Mouse (Mus musculus) limb, embryonic 11.5 days (tissue): ENCODE data around the gene Csf3. TPM values are rescaled to one million over a fixed set of nuclear protein-coding genes. Genes with fewer than 3 reads are reported as not detected.
A peak's percentile ranks its signal among the peaks of the same experiment; 100 is the strongest.

ENCODE experiments used
- ATAC-seq: fragments of 200-750 bp; cut with Nextera tagmentation; 2 replicates; pipeline ENCODE4 v1.8.0; 2017; ENCODE audit warnings: low read depth; ENCODE audit not compliant: insufficient number of reproducible peaks, low FRiP score, low TSS enrichment
- DNase-seq: peaks from one replicate; pipeline ENCODE4 v3.0.0-alpha.2; 2015; ENCODE audit warnings: low spot score
- H3K27ac ChIP-seq: fragments of 300-500 bp; sonication (generic); replicated peaks from 2 replicates; pipeline ENCODE4 v1.5.1; 2014; ENCODE audit warnings: low read depth, mild to moderate bottlenecking, low read length
- H3K27me3 ChIP-seq: fragments of 300-500 bp; sonication (generic); 2 replicates; pipeline ENCODE4 v1.6.1; 2014; ENCODE audit warnings: mild to moderate bottlenecking, low read length, mixed read lengths; ENCODE audit not compliant: control insufficient read depth, insufficient read depth
- H3K36me3 ChIP-seq: fragments of 300-500 bp; sonication (generic); 2 replicates; pipeline ENCODE4 v1.6.1; 2014; ENCODE audit warnings: mild to moderate bottlenecking, low read length, moderate library complexity, mixed read lengths; ENCODE audit not compliant: control insufficient read depth, insufficient read depth
- H3K4me1 ChIP-seq: fragments of 300-500 bp; sonication (generic); 2 replicates; pipeline ENCODE4 v1.6.1; 2014; ENCODE audit warnings: low read length, mixed read lengths; ENCODE audit not compliant: control insufficient read depth, insufficient read depth
- H3K4me2 ChIP-seq: fragments of 300-500 bp; sonication (generic); 2 replicates; pipeline ENCODE4 v1.6.1; 2014; ENCODE audit warnings: low read depth, mild to moderate bottlenecking, moderate library complexity; ENCODE audit not compliant: severe bottlenecking
- H3K4me3 ChIP-seq: fragments of 300-500 bp; sonication (generic); 2 replicates; pipeline ENCODE4 v1.5.1; 2014; ENCODE audit warnings: low read depth, low read length
- H3K9ac ChIP-seq: fragments of 300-500 bp; sonication (generic); 2 replicates; pipeline ENCODE4 v1.6.1; 2014; ENCODE audit warnings: mild to moderate bottlenecking, low read length
- H3K9me3 ChIP-seq: fragments of 300-500 bp; sonication (generic); 2 replicates; pipeline ENCODE4 v1.6.1; 2016; ENCODE audit warnings: low read length; ENCODE audit not compliant: control insufficient read depth
- WGBS: fragments of 180-500 bp; shearing (Covaris S2); extraction: QIAGEN DNeasy Blood & Tissue Kit; methylation state at CpG from one replicate; pipeline ENCODE4 v1.1.7; 2014; 5-methylcytosine and 5-hydroxymethylcytosine counted together
- polyA plus RNA-seq: library from polyadenylated mRNA; unstranded; fragments of >200 nt; fragmentation: Nextera tagmentation; extraction: Ambion mirVana; gene quantifications from 2 replicates; pipeline ENCODE4 v1.2.1, GENCODE M21; 2014

The Csf3 gene
- polyA plus RNA-seq, 1 experiment from 2014 or later, result 0.11 TPM

- no peaks in the 10 kb centered on the region for H3K27me3 ChIP-seq
- no peak overlapping the region for H3K4me3 ChIP-seq
These were observed 1.2 kb upstream of the Csf3 start for GRCm38 (mm10) chr11:98699911-98700310.

DNA sequence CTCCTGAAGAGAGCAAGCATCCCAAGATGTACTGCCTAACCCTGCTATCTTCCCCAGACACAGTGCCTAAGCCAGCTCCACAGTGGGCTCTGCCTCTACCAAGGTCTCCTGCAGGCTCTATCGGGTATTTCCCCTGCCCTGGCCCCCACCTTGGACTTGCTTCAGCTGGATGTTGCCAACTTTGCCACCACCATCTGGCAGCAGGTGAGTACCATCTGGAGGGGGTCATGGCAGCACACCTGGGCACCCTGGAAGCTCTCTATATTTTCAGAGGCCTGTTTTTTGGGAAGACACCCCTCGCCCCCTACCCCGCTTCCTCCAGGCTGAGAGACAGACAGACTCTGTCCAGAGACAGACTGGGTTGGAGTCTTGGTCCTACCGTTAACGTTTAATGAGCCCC is 1.3 kb downstream of the Csf3 start:
- Histone ChIP-seq H3K4me1 (0 out of 2 replicates have a peak, but pooled peaks cover 3% of the 10 kb centered on the region), H3K36me3 (peaks cover 19% of the 10 kb centered on the region), H3K9ac (no peak overlapping the region), H3K27me3 (no peaks in the 10 kb centered on the region), H3K4me2 (no peak overlapping the region), H3K4me3 (no peak overlapping the region), H3K27ac (no peak overlapping the region), H3K9me3 (no peaks in the 10 kb centered on the region)
- ATAC-seq (no peak), DNase-seq (no peak)
- WGBS, result 71% methylated on average over 5 of the region's 5 CpGs

More at GRCm38 (mm10) chr11:98699911-98700310, 1.2 kb upstream of the Csf3 start:
- Histone ChIP-seq H3K27ac (no peak overlapping the region), H3K4me1 (0 out of 2 replicates have a peak, but pooled peaks cover 3% of the 10 kb centered on the region), H3K9ac (no peak overlapping the region), H3K9me3 (no peaks in the 10 kb centered on the region), H3K36me3 (peaks cover 16% of the 10 kb centered on the region; the same call in 1 of the 2 replicates), H3K4me2 (no peak overlapping the region)
- ATAC-seq, result no peak
- peak; percentile 82 for DNase-seq
- 33% methylated on average over 4 of the region's 4 CpGs for WGBS

DNA sequence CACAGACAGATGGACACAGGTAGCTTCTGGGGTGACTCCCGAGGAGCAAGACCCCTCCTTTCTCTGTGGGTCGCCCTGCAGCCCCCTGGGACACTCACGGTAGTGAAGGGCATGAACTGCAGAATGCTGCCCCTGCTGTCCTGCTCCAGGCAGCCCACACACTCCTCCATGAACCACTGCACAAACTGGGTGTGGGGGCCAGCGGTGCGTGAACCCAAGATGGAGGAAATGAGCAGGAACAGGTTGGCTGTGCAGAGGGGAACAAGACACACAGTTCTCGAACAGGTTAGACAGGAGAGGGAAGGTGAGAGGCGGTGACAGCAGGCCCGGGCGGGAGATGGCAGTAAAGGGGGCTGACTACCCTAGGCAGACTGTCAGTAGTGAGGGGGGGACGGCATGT is 4.0 kb downstream of the Csf3 start:
- no peak for ATAC-seq
- no peaks in the 10 kb centered on the region for H3K27me3 ChIP-seq
- H3K4me1 ChIP-seq, result 0 out of 2 replicates have a peak, but pooled peaks cover 3% of the 10 kb centered on the region
- no peak overlapping the region for H3K4me3 ChIP-seq
- no peak for DNase-seq
- H3K36me3 ChIP-seq, result peaks cover 30% of the 10 kb centered on the region
- H3K9ac ChIP-seq, result no peak overlapping the region
- WGBS, result 86% methylated on average over 10 of the region's 10 CpGs
- H3K4me2 ChIP-seq, result no peak overlapping the region
- no peaks in the 10 kb centered on the region for H3K9me3 ChIP-seq
- no peak overlapping the region for H3K27ac ChIP-seq

DNA sequence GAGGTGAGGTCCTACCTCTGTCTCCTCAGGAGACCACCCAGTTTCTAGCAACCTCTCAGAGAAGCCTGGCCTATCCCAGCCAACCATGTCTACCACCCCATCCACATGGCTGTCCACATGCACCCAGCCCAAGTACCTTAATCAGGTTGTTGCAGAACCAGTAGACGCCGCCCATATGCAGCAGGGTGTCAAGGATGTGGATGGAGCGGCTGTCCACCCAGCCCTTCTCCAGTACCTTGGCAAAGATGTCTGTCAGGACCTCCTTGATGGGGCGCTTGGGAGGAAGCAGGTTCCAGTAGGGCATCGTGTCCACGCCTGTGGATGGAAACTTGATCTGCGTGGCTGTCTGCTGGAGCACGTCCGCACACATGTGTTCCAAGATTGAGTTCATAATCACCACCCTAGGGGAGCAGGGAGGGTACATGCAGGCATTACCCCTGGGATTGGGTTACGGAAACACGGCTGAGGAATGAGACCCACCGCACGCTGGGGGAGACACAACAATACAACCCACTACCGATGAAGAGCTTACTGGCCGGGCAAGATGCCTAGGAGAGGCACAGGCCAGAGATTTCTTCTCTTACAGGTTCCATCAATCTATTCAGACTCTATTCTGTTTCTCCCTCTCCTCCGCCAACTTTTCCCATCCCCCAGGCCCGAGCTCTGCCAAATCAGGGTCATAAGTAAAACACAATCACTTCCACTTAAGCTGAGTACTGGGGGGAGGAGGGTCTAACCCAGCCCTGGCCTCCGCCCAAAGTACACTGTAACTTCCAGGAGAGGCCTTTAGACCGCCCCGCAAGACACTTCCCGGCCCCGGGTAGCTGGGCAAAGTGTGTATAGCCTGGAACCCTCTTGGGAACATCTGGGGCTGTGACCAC is 6.6 kb downstream of the Csf3 start:
- WGBS, result 90% methylated on average over 22 of the region's 22 CpGs

GRCm38 (mm10) chr11:98708282-98708956 is 7.4 kb downstream of the Csf3 start:
- Histone ChIP-seq H3K27ac (no peak overlapping the region), H3K36me3 (peaks cover 38% of the 10 kb centered on the region), H3K4me2 (no peak overlapping the region), H3K27me3 (no peaks in the 10 kb centered on the region), H3K9me3 (no peaks in the 10 kb centered on the region), H3K4me1 (no peaks in the 10 kb centered on the region), H3K4me3 (no peak overlapping the region), H3K9ac (no peak overlapping the region; the same call in 1 of the 2 replicates)
- ATAC-seq, result no peak
- no peak for DNase-seq
- WGBS, result 89% methylated on average over 19 of the region's 19 CpGs

More for the DNA sequence above, 6.6 kb downstream of the Csf3 start:
- Histone ChIP-seq H3K27me3 (no peaks in the 10 kb centered on the region), H3K4me2 (no peak overlapping the region), H3K9me3 (no peaks in the 10 kb centered on the region), H3K36me3 (peaks cover 34% of the 10 kb centered on the region), H3K4me1 (0 out of 2 replicates have a peak, but pooled peaks cover 1% of the 10 kb centered on the region), H3K27ac (no peak overlapping the region), H3K4me3 (no peak overlapping the region), H3K9ac (no peak overlapping the region)
- DNase-seq (no peak), ATAC-seq (no peak)

DNA sequence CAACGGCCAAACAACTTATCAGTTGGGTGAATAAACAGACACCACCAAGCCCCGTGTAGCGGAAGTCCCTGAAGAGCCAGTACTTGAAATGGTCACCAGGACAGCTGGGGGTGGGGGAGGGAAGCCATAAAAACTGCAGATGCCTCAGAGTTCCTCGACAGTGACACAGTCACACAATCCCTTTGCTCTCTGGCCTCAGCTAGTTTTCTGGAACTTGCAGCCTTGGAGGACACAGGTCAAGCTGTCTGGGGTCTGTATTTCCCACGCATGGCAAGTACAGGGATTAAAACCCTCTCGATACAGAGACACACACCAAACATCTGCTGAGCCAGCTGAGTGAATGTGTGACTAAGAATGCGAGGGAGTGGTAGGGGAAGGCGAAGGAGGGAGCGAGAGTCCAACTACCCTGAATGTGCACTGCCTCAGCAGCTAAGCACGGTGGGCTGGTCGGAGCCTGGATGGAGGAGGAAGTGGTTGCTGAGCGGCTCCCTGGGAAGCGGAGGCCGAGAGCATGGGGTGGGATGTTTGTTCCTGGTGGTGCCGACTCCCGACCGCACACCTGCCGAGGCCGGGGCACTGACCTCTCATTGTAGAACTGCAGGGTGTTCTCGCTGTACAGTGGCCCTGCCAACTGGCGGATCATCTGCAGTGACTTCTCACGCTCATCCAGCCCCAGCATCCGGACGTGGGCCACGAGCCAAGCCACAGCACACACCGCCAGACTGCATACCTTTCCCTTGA is 8.1 kb downstream of the Csf3 start:
- Histone ChIP-seq H3K9me3 (no peaks in the 10 kb centered on the region), H3K9ac (no peak overlapping the region), H3K36me3 (peaks cover 42% of the 10 kb centered on the region), H3K4me1 (no peaks in the 10 kb centered on the region), H3K4me3 (no peak overlapping the region), H3K27ac (no peak overlapping the region), H3K27me3 (no peaks in the 10 kb centered on the region), H3K4me2 (no peak overlapping the region)
- DNase-seq, result no peak
- 87% methylated on average over 26 of the region's 26 CpGs for WGBS
- no peak for ATAC-seq

DNA sequence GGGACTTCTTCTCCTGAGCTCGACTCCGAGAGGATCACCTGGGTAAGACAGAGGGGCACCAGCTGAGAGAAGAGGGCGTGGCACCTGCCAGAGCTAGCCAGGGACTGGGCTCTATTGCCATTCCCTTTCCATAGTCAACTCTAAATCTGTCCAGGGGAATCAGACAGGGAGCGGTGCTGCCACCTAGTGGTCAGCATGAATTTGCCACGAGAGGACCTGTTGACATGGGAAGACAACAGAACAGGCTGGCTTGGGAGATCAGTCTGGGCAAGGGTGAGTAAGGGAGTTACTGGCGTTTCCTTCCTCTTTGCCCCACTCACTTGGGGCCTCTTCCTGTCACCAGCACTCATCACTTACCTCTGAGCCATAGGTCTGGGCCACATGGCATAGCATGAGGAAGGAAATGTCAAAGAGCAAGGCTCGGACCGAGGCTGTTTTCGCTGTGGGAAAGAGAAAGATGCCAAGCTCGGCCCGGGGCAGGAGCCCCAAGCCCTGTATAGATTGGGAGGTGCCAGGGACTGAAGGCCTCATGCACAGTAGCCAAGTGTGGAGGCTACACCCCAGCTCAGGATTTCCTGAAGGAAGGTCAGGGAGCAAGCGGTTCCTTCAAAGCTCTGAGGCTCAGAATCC is 9.5 kb downstream of the Csf3 start:
- ATAC-seq (peak; percentile 20; the same call in 1 of the 2 replicates), DNase-seq (peak; percentile 93)
- no peak overlapping the region for H3K9ac ChIP-seq
- WGBS, result 57% methylated on average over 12 of the region's 12 CpGs
- H3K4me2 ChIP-seq, result no peak overlapping the region
- H3K27me3 ChIP-seq, result no peaks in the 10 kb centered on the region
- peaks cover 39% of the 10 kb centered on the region for H3K36me3 ChIP-seq
- H3K4me3 ChIP-seq, result no peak overlapping the region
- H3K9me3 ChIP-seq, result no peaks in the 10 kb centered on the region
- no peaks in the 10 kb centered on the region for H3K4me1 ChIP-seq
- no peak overlapping the region for H3K27ac ChIP-seq

- H3K4me2 ChIP-seq, result no peak overlapping the region
- DNase-seq (no peak), ATAC-seq (no peak)
- WGBS, result 75% methylated on average over 4 of the region's 4 CpGs
- H3K27ac ChIP-seq, result no peak overlapping the region
- no peak overlapping the region for H3K9ac ChIP-seq
- H3K4me1 ChIP-seq, result no peaks in the 10 kb centered on the region
- H3K36me3 ChIP-seq, result peaks cover 41% of the 10 kb centered on the region
- no peaks in the 10 kb centered on the region for H3K9me3 ChIP-seq
- H3K4me3 ChIP-seq, result no peak overlapping the region
- H3K27me3 ChIP-seq, result no peaks in the 10 kb centered on the region
These were observed 10.0 kb downstream of the Csf3 start for GRCm38 (mm10) chr11:98711046-98711434.
